Mouse (Mus musculus) CH12.LX (cell line): ENCODE results near the gene Rcvrn.
A peak's percentile ranks its signal among the peaks of the same experiment; 100 is the strongest.

ENCODE experiments used
- CTCF ChIP-seq, 2 experiments: IDR thresholded peaks in 1 of 2; conservative IDR thresholded peaks in 1 of 2; 2 replicates each; pipeline ENCODE4 v1.5.1; 2011 to 2012; ENCODE audit warnings: low read depth in 2 of 2, low read length in 2 of 2, improper control_type of control experiment in 1 of 2, inconsistent platforms in 1 of 2, mild to moderate bottlenecking in 1 of 2, moderate library complexity in 1 of 2
- EP300 ChIP-seq: IDR thresholded peaks from 2 replicates; pipeline ENCODE4 v1.6.1; 2011; ENCODE audit warnings: low read length, improper control_type of control experiment
- POLR2A ChIP-seq: IDR thresholded peaks from 2 replicates; pipeline ENCODE4 v1.6.1; 2011; ENCODE audit warnings: low read depth, mild to moderate bottlenecking, improper control_type of control experiment, low read length
- TCF12 ChIP-seq: IDR thresholded peaks from 2 replicates; pipeline ENCODE4 v1.6.1; 2014; ENCODE audit warnings: low read depth, mild to moderate bottlenecking, inconsistent platforms, low read length, improper control_type of control experiment

- TF ChIP-seq POLR2A (no peak), EP300 (no peak), CTCF (conservative IDR thresholded peaks at IDR 0.05 in 1 of 2, IDR thresholded peaks at IDR 0.05 in 1 of 2; ENCODE audit: low read depth in 2 of 2, low read length in 2 of 2) (peak; percentile 15 to 72; a peak in 3 of 4 replicates), TCF12 (no peak)
Observed at GRCm38 (mm10) chr11:67741569-67741968, 46.4 kb downstream of the Rcvrn start.
